Mouse (Mus musculus): ENCODE measurements around the gene Unc13b.

Unc13b gene

GRCm38 (mm10) chr4:43309696-43310338 is 251.1 kb downstream of the Unc13b start:
- DNase-seq (ENCODE audit: low read depth, low spot score) = no peak

Measured in telencephalon, adult 2 months (tissue).